20 mouse cellular contexts compared by ENCODE assay signal in genomic region chr7:75379595-75379994, GRCm38 (mm10).
A peak's percentile ranks its signal among the peaks of the same experiment; 100 is the strongest.
DNase-seq lines count a peak whose midpoint lies in the region; ATAC-seq lines count a peak whose summit lies in the region.
"Had no signal": no experiment of that assay in that cellular context is flagged by ENCODE, and none has a peak within 500 bp of the region (broad histone marks: within the 10 kb centered on the region; RNA-seq: fewer than 3 reads in every experiment).

No protein-coding gene starts in this region.

- ATAC-seq in common myeloid progenitor, adult 5-6 weeks (replicated peaks; ENCODE audit: low read depth, poor library complexity, severe bottlenecking) = 0 out of 2 replicates have a peak, but pooled peaks have one; percentile 29
- ATAC-seq: activated CD4-positive, CD25-positive, alpha-beta regulatory T cell, adult 4 months; forebrain, embryonic 15.5 days; hindbrain, postnatal 0 days; inflammation-experienced regulatory T-cells, adult 6 months; intestine, embryonic 16.5 days had no signal

- DNase-seq in 3134 (ENCODE audit: extremely low read depth, insufficient read length, low spot score) = peak; percentile 48
- peak; percentile 54 for DNase-seq in Muller cell, postnatal 12 days (ENCODE audit: inconsistent ontology term)
- no peak for DNase-seq in kidney, adult 9 months
- no peak for DNase-seq in frontal cortex, postnatal 36 days (ENCODE audit: low spot score in 2 of 2)
- DNase-seq in cerebellum, postnatal 36 days = no peak
- DNase-seq: adrenal gland, adult 8-10 months; adrenal gland, postnatal 25 days; cerebellum, adult 11-12 months; cerebellum, adult 8-10 months; cerebellum, postnatal 10 days; gastrocnemius, postnatal 10 days; gastrocnemius, postnatal 36 days; heart, postnatal 10 days; heart, postnatal 4 days had no signal

Comparison
In these comparisons a context has a peak if more than half of its experiments do, and no peak if none do; other contexts are left out.
1. DNase-seq: peak in 3134 (single experiment) and Muller cell, postnatal 12 days (single experiment); none in kidney, adult 9 months (single experiment), frontal cortex, postnatal 36 days (0 of 2) and cerebellum, postnatal 36 days (0 of 2).